Mouse (Mus musculus) embryonic stem cell, embryonic (primary cell): ENCODE measurements around the gene Safb2.

Experiments
- CTCF ChIA-PET, 4 experiments: fragments of 300-600 bp in 2 of 4; fragments of 350-600 bp in 2 of 4; sonication (Branson Sonifier 250); formaldehyde crosslinking; loops; one replicate each; lab custom pipeline; 2022; ENCODE audit warnings: inconsistent platforms in 2 of 4; lab: Charles Lee
- POLR2A ChIA-PET, 4 experiments: fragments of 300-600 bp in 2 of 4; fragments of 350-600 bp in 2 of 4; sonication (Branson Sonifier 250); formaldehyde crosslinking; loops; one replicate each; lab custom pipeline; 2022; ENCODE audit warnings: antibody characterized with exemption in 4 of 4, inconsistent platforms in 1 of 4; lab: Charles Lee

Gene Safb2

GRCm38 (mm10) chr17:56592553-56592952 lies 8.2 kb upstream of the Safb2 start:
- POLR2A ChIA-PET: interaction anchor here in 3 of 4 experiments (0.6 to 26.8 kb wide), 16 partner anchors 8 to 289 kb away, joined by 3 to 419 read pairs (median 4); partner anchors contain the start of genes Safb (in 2 of the 3), Safb2 (in 2 of the 3), 2410015M20Rik (in 1 of the 3) and Lonp1 (in 1 of the 3)

GRCm38 (mm10) chr17:56588921-56589320 lies 4.5 kb upstream of the Safb2 start:
- POLR2A ChIA-PET: interaction anchor here in 2 of 4 experiments (0.9 to 26.8 kb wide), 15 partner anchors 6 to 285 kb away, joined by 3 to 419 read pairs (median 58); partner anchors contain the start of genes 2410015M20Rik (in 2 of the 2), Catsperd (in 2 of the 2), Lonp1 (in 2 of the 2) and Ranbp3 (in 2 of the 2)
- CTCF ChIA-PET: no interaction called here

More at GRCm38 (mm10) chr17:56592553-56592952, 8.2 kb upstream of the Safb2 start:
- CTCF ChIA-PET: interaction anchor here in 2 of 4 experiments (0.5 to 0.7 kb wide), 2 partner anchors 34 to 144 kb away, joined by 3 to 4 read pairs; no protein-coding TSS in a partner anchor

DNA sequence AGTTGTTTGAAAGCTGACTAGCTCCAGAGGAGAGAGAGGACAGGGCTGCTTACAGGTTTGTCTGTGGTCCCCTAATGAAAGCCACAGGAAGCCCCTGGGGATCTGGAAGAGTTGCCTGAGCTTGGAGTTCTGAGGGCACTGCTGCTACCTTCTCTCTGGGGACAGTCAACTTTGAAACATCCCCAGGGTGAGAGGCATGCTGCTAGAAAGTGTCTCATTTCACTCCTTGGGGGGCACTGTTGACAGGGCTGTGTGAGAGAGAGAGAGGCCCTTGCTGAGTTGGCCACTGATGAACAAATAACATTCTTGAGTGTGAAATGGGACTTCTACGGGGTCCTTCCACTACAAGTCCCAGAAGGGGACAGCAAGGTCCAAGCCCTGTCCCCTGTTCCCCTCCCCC lies 3.4 kb upstream of the Safb2 start:
- ChIA-PET POLR2A (interaction anchor here in 3 of 4 experiments (0.9 to 26.8 kb wide), 23 partner anchors 7 to 284 kb away, joined by 3 to 419 read pairs (median 6); partner anchors contain the start of genes Lonp1 (in 3 of the 3), 2410015M20Rik (in 2 of the 3), Catsperd (in 2 of the 3) and Kdm4b (in 2 of the 3)), CTCF (interaction anchor here in 3 of 4 experiments (0.6 to 1.0 kb wide), 4 partner anchors 9 to 99 kb away, joined by 3 read pairs; partner anchors contain the start of gene Ranbp3 (in 1 of the 3))

DNA sequence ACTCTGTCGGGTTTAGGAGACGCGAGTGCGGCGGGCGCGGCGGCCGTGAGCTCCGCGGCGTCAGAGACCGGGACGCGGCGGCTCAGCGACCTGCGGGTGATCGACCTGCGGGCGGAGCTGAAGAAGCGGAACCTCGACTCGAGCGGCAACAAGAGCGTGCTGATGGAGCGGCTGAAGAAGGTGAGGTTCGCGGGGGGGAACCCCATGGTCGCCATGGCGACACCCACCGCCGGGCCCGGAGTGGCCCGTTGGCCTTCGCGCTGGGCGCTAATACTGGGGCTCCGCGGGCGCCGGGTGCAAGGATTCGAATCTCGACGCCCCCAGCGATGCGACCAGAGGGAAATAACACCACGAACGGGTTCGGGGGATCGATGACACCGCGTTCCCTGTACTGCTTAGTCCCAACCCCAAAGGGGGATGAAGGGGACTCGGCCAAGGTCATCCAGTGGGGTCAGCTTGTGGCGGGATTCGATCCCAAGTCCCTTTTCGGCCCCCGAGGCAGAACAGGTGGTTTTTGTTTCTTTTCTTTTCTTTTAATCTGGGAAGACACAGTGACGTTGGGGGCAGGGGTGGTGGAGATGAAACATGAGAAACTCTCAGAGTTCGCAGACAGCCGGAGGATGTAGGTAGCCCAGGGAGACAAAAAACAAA lies 911 bp upstream of the Safb2 start:
- ChIA-PET CTCF (interaction anchor here in 1 of 4 experiments (1.0 to 2.0 kb wide), 2 partner anchors 27 to 32 kb away, joined by 3 to 5 read pairs; no protein-coding TSS in a partner anchor), POLR2A (interaction anchor here (0.6 to 26.8 kb wide), 75 partner anchors 8 to 506 kb away, joined by 3 to 419 read pairs (median 6); partner anchors contain the start of genes Catsperd (in 3 of the 4), Dus3l (in 3 of the 4), Lonp1 (in 3 of the 4) and Ranbp3 (in 3 of the 4))

GRCm38 (mm10) chr17:56583611-56584256 lies 651 bp downstream of the Safb2 start:
- POLR2A ChIA-PET: interaction anchor here (0.5 to 26.8 kb wide), 110 partner anchors 8 to 544 kb away, joined by 3 to 419 read pairs (median 4); partner anchors contain the start of genes 2410015M20Rik (in 3 of the 4), Catsperd (in 3 of the 4), Lonp1 (in 3 of the 4) and Ranbp3 (in 3 of the 4)
- CTCF ChIA-PET: interaction anchor here in 2 of 4 experiments (0.6 to 2.0 kb wide), 10 partner anchors 25 to 406 kb away, joined by 3 to 6 read pairs (median 4); partner anchors contain the start of genes Kdm4b (in 1 of the 2) and Ranbp3 (in 1 of the 2)

GRCm38 (mm10) chr17:56583071-56583470 lies 1.3 kb downstream of the Safb2 start:
- ChIA-PET POLR2A (interaction anchor here (0.6 to 26.8 kb wide), 48 partner anchors 8 to 448 kb away, joined by 3 to 419 read pairs (median 6); partner anchors contain the start of genes 2410015M20Rik (in 3 of the 4), Catsperd (in 3 of the 4), Lonp1 (in 3 of the 4) and Ranbp3 (in 2 of the 4)), CTCF (interaction anchor here in 1 of 4 experiments (1.6 kb wide), 1 partner anchor 30 kb away, joined by 6 read pairs; no protein-coding TSS in a partner anchor)

GRCm38 (mm10) chr17:56572939-56573338 lies 11.4 kb downstream of the Safb2 start:
- POLR2A ChIA-PET: interaction anchor here in 2 of 4 experiments (0.6 to 6.2 kb wide), 7 partner anchors 10 to 137 kb away, joined by 3 to 58 read pairs (median 7); partner anchors contain the start of genes Safb (in 2 of the 2), Safb2 (in 2 of the 2) and Gm20219 (in 1 of the 2)
- CTCF ChIA-PET: no interaction called here

DNA sequence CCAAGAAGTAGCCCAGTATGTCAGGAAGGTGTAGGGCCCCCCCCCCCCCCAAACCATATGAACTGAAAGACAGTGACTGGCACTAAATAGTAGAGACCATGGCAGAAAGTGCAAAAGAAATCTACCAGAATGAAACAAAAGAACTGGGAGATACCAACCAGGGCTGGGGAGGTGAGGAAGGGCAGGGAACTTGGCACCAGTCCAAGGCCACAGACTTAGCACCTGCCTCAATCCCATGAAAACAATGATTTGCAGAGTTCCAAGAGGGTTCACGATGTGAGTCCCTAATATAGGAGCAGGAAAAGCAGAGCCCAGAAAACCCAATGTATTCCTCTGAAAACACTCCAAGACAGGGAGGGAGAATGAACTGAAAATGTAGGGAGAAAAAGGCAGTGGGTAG lies 12.2 kb downstream of the Safb2 start:
- POLR2A ChIA-PET: interaction anchor here in 1 of 4 experiments (0.6 to 6.2 kb wide), 3 partner anchors 11 to 40 kb away, joined by 6 to 46 read pairs (median 7); partner anchors contain the start of genes Safb and Safb2
- CTCF ChIA-PET: no interaction called here

GRCm38 (mm10) chr17:56570287-56570686 lies 14.1 kb downstream of the Safb2 start:
- ChIA-PET POLR2A (interaction anchor here in 2 of 4 experiments (1.0 to 6.2 kb wide), 9 partner anchors 9 to 201 kb away, joined by 3 to 46 read pairs (median 5); partner anchors contain the start of genes Safb (in 2 of the 2), Safb2 (in 2 of the 2) and Ranbp3 (in 1 of the 2)), CTCF (interaction anchor here in 2 of 4 experiments (0.6 to 1.2 kb wide), 2 partner anchors 17 to 63 kb away, joined by 3 read pairs; no protein-coding TSS in a partner anchor)

GRCm38 (mm10) chr17:56567370-56567769 lies 17.0 kb downstream of the Safb2 start:
- ChIA-PET CTCF (interaction anchor here in 2 of 4 experiments (1.5 to 2.4 kb wide), 3 partner anchors 9 to 14 kb away, joined by 6 to 8 read pairs (median 8); partner anchors contain the start of gene Gm20219 (in 1 of the 2)), POLR2A (interaction anchor here in 2 of 4 experiments (0.8 to 4.2 kb wide), 11 partner anchors 8 to 55 kb away, joined by 3 to 37 read pairs (median 7); partner anchors contain the start of genes Safb (in 2 of the 2) and Safb2 (in 2 of the 2))

DNA sequence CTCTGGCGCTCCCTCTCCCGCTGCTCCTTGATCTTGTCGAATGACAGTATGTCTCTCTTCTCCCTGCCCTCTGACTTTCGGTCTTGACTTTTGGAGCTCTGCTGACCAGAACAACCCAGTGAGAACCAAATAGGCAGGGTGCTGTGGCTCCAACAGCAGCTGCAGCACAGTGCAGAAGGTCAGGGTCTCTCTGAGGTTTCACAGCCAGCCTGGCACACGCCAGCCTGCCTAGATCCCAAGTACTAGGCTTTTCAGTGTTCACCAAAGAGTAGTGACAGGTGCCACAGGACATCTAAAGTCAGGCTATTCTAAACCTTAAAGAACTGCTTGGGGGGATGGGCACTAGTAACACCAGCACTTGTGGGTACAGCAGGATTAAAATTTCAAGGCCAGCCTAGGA lies 17.5 kb downstream of the Safb2 start:
- CTCF ChIA-PET: interaction anchor here in 1 of 4 experiments (1.1 to 1.5 kb wide), 2 partner anchors 8 to 13 kb away, joined by 5 to 8 read pairs; partner anchors contain the start of gene Gm20219
- POLR2A ChIA-PET: interaction anchor here in 2 of 4 experiments (1.1 to 4.2 kb wide), 7 partner anchors 10 to 60 kb away, joined by 3 to 37 read pairs (median 6); partner anchors contain the start of genes Lonp1 (in 1 of the 2), Safb (in 1 of the 2) and Safb2 (in 1 of the 2)

- CTCF ChIA-PET: interaction anchor here in 1 of 4 experiments (1.1 kb wide), 1 partner anchor 13 kb away, joined by 5 read pairs; the partner anchor contains the start of gene Gm20219
- POLR2A ChIA-PET: interaction anchor here in 3 of 4 experiments (0.6 to 4.2 kb wide), 8 partner anchors 10 to 197 kb away, joined by 3 to 37 read pairs (median 6); partner anchors contain the start of genes Safb2 (in 2 of the 3), Lonp1 (in 1 of the 3) and Safb (in 1 of the 3)
These were observed 18.1 kb downstream of the Safb2 start for GRCm38 (mm10) chr17:56566293-56566692.

DNA sequence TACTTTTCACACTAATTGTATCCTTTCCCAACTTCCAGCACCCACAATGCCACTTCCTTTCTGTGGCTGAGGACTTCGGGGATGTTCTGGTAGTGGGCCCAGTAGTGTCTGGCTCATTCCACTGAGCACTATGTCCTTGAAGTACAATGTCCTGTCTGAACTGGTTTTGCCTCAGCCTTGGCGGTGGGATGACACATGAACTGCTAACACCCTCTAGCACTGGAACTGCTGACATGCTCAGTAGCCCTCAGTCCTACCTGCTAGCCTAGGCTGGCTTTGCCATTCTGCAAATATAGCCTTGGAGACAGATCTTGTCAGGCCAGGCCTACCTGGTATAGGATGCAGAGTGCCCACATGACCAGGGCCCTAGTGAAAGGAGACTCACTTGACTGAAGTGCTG lies 22.5 kb downstream of the Safb2 start:
- ChIA-PET POLR2A (interaction anchor here in 3 of 4 experiments (0.6 to 3.8 kb wide), 6 partner anchors 13 to 431 kb away, joined by 3 to 14 read pairs (median 4); partner anchors contain the start of genes Safb (in 1 of the 3) and Safb2 (in 1 of the 3)), CTCF (interaction anchor here in 2 of 4 experiments (0.7 to 2.3 kb wide), 2 partner anchors 8 to 9 kb away, joined by 4 to 8 read pairs; partner anchors contain the start of gene Gm20219 (in 1 of the 2))

GRCm38 (mm10) chr17:56560131-56560530 lies 24.3 kb downstream of the Safb2 start:
- CTCF ChIA-PET: no interaction called here

GRCm38 (mm10) chr17:56559386-56559785 lies 25.0 kb downstream of the Safb2 start:
- CTCF ChIA-PET: interaction anchor here (0.9 to 3.4 kb wide), 19 partner anchors 8 to 340 kb away, joined by 3 to 12 read pairs (median 5); no protein-coding TSS in a partner anchor
- POLR2A ChIA-PET: interaction anchor here (0.6 to 2.7 kb wide), 26 partner anchors 9 to 234 kb away, joined by 3 to 13 read pairs (median 4); partner anchors contain the start of genes Ranbp3 (in 2 of the 4), Safb (in 2 of the 4), Kdm4b (in 1 of the 4) and Lonp1 (in 1 of the 4)

More at GRCm38 (mm10) chr17:56560131-56560530, 24.3 kb downstream of the Safb2 start:
- POLR2A ChIA-PET: interaction anchor here (0.6 to 2.7 kb wide), 10 partner anchors 8 to 543 kb away, joined by 3 to 13 read pairs (median 3); partner anchors contain the start of genes Ranbp3 (in 1 of the 4) and Safb2 (in 1 of the 4)

GRCm38 (mm10) chr17:56558448-56558847 lies 25.9 kb downstream of the Safb2 start:
- CTCF ChIA-PET: interaction anchor here (0.5 to 3.4 kb wide), 41 partner anchors 9 to 464 kb away, joined by 3 to 12 read pairs (median 4); partner anchors contain the start of genes Ranbp3 (in 1 of the 4) and Safb2 (in 1 of the 4)
- POLR2A ChIA-PET: interaction anchor here in 3 of 4 experiments (0.5 to 2.7 kb wide), 32 partner anchors 10 to 427 kb away, joined by 3 to 13 read pairs (median 4); partner anchors contain the start of genes Ranbp3 (in 3 of the 3), Kdm4b (in 1 of the 3), Rpl36 (in 1 of the 3) and Safb (in 1 of the 3)
